Mouse (Mus musculus): ENCODE measurements at regions not wholly inside any gene's neighbourhood (a gene's known extent, or its start where the extent isn't known, plus 50 kb on each side); places are given as distances from the start of the nearest gene placed in this dataset.

DNA sequence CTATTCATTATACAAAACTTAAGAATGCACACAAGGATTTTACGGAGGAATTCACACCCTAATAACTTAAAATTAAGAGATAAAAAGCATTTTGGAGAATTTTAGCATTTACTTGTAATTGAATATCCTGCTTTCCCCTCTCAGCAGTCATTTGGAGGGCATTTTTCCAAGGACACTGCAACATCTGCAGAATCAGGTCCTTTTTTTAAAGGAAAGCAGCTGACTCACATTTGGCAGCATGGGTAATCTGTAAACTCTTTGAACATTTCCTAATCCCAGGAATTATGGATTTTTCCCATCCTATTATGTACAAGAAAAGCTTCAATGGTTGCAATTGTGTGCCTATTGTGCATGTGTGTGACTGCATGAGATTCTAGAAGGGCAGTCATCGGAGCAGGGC lies 112.0 kb downstream of the Gm19410 start:
- DNase-seq (ENCODE audit: low spot score in 2 of 2): no peak

DNA sequence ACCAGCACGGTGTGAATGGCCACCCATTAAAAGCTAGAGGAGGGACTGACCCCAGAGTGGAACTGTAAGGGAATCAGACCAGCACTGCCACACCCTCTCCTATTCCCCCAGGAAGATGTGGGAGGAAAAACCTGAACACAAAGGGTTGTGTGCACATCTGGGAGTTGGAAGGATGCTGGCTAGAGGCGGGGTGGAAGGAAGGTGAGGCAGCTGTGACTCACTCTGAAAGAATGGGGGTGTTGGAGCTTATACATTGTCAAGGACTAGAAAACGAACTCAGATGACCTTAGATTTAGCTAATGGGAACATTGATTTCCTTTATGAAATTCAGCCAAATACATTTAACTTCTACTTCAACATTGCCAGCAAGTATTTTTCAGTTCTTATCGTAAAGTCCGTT lies 116.2 kb downstream of the Gm19410 start:
- DNase-seq (ENCODE audit: low spot score in 2 of 2): no peak

DNA sequence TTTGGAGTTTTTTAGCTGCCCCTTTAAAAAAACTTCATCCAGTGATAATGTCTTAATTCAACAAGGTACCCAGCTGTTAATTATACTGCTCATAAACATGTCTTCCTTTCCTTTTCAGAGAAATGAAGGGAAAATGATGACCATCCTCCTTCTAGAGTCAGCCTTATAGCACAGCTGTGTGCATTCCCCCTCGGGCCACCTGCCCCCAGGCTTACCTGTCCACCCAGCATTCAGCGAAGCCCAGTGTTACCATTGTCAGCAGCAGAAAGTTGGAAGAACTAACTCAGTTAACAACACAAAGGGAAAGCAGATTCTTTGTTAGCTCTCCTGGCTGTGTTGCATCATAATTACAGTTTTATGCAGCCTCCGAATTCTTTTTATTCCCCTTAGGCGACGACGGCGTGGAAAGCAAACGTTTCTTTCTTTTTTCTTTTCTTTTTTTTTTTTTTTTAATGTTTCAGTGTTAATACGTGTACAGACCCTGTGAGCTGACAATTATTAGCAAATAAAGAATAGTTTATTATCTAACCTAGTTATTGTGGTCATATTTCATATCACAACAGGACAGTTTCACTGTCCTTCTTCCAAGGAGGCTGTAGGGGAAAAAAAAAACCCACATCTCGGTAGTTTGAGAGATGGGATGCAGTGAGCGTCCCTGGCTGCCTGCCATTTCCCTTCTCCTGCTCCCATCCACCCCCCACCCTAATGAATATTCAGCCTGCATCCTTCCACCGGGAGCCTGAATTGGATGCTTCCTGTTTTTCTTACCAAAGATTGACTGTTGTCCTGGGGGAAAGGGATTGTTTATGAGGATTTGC lies 117.3 kb downstream of the Gm19410 start:
- DNase-seq (ENCODE audit: low spot score in 2 of 2): no peak

DNA sequence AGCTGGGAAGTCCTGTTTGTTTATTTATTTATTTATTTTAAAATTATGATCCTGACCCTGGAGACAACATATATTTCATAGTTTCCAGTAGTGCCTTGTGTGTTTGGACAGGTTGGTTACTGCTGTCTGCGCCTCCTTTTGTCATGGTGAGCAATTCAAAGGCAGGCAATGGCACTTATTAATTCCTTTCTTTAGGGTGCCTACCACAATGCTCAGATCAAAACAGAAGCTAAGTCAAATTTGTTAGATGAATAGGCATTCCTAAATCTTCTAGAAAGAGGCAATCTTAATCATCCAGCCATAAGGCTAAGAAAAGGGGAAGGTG lies 117.8 kb downstream of the Gm19410 start:
- DNase-seq (ENCODE audit: low spot score in 2 of 2): no peak

DNA sequence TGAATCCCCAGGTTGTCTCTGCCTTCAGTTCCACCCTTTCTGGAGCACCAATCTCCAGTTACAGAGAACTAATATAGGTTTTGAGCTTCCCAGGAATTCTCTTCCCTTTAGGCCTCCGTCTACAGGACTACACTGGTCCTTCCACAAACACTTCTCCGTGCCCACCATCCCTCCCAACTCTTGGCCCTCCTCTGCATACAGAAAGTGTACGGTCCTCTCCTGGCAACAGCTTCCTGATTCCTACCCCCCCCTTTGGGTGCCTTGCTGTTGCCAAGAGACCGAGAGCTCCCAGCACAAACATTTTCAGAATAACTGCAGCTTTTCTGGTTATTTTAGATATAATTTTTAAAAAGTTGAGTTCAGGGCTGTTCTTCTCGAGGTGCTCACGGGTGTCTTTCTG lies 119.0 kb downstream of the Gm19410 start:
- no peak for DNase-seq (ENCODE audit: low spot score in 2 of 2)

DNA sequence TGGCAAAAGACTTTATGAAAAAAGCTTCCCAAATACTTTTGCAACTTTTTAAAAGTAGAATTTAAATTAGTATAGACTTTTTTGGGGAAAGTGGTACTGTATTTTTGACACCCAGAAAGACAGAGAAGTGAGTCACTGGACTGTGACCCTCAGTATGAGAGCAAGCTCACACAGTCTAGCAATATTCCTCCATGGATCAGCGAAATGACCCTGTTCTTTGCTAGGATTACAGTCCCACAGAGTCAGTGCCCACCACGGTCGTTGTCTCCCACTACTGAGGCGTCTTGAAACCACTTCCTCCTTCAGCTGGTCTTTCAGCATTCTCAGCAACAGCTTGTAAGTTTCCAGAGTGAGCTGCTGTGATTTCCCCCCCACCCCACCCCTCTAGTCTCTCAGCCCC lies 124.5 kb downstream of the Gm19410 start:
- no peak for DNase-seq (ENCODE audit: low spot score in 2 of 2)

DNA sequence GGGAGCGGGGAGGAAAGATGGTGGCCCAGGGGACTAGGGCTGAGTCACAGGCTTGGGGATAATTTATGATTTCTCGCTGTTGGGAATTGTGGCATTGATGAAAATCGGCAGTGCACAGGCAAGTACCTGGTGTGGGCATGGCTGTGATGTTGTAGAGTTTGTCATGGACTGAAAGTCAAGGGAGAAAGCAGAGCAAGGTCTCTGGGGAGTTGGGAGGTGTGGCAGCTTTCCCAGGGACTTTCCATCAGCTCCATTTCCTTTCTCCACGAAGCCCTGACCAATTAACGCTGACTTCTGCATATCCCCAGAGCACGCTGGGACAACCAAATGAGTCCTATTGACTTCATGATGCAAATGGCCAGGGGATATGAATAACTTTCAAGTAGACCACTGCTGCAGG lies 126.2 kb downstream of the Gm19410 start:
- DNase-seq (ENCODE audit: low spot score in 2 of 2): no peak

DNA sequence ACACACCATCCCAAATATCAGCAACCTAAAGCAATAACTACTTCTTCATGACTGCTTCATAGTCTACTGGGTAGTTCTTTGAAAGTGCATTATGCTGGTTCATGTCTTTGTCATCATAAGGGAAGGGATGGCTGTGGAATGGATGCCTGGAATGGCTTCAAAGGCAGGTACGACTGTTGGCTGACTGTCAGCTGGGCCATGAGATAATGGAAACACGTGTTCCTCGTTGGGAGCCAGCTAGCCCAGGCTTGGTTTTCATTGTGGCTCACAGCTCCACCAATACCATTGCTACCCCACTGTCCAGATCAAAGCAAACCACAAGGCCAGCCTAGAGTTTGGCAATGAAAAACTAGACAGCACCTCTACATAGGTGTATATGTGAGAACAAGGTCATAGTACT lies 132.9 kb downstream of the Gm19410 start:
- DNase-seq (ENCODE audit: low spot score in 2 of 2): no peak

DNA sequence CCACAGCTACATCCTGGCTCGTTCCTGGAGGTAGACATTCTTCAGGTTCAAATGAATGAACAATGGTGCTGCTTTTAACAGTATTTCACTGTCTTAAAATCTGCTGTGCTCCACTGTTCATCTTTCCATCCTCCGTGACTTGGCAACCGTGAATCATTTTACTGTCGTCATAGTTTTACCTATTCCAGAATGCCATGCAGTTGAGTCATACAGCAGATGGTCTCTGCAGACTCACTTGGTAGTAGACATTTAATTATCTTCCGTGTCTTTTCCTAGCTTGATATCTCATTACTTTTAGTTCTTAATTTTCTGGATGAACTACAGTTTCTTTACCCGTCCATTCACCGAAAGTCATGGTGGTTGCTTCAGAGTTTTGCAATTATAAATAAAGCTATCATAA lies 135.9 kb downstream of the Gm19410 start:
- DNase-seq (ENCODE audit: low spot score in 2 of 2): peak; percentile 56 to 69

DNA sequence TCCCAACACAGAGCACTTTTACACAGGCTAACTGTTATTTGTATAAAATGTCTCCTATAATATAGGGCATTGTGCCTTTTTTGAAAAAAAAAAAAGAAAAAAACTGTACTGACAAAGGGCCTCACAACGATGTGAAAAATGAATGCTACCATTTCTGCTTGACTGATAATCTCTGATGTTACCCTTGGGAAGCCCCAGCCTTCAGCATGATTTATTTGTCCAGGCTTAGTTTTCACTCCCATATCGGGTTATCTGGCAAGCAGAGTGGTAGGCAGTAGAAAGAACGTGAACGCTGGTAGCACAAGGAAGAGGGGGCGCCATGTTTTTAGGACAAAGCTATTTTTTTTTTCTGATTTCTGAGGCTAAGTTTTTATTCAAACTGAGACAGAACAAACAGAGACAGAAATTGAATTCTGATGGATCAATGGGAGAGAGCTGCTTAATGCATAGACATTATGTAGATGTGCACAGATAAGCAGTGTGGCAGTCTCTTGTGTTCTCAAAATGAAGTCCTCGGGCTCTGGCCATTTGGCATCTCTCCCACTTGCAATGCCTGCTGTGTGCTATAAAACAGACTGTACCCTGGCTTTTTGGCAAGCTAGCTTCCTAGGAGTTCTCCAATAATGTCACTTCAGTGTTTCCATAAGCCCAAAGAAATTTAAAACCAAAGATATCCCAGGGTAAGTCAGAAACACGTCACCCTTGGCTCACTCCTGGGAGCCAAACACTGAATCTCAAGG lies 139.3 kb downstream of the Gm19410 start:
- no peak for DNase-seq (ENCODE audit: low spot score in 2 of 2)

DNA sequence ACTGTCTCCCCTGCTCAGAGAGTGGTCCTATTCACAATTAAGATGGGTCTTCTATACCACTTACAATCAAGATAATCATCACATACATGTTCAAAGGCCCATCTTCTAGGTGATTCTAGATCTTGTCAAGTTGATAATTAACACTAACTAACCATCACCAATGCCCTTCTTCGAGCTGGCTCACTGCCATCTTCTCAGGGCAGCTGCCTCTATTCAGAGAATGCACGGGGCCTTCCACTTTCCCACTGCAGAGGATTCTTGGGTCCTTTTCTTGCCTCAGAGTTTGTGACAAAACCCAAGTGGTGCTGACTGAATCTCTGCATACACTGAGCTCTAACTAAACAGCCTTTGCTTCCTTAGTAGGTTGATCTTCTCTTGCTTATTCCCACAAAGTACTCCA lies 142.4 kb downstream of the Gm19410 start:
- DNase-seq (ENCODE audit: low spot score in 2 of 2): no peak

DNA sequence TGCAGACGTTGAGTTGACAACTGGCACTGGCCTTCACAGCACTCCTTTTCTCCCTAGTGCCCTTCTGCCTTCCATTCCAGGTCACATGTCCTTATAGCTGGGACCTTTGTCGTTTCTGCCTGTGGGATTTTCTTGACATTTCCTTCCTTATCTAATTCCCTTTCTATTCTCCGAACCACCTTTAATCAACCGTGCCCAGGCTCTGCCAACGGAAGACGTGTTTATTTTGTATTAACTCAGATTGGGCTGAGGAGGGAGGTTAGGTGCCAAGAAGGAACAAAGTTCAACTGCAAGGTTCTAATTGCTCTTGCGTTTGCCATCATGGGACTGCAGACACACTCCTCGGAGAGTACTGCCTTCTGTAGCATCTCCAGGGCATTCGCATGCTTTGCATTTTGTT lies 146.7 kb downstream of the Gm19410 start:
- no peak for DNase-seq (ENCODE audit: low spot score in 2 of 2)

DNA sequence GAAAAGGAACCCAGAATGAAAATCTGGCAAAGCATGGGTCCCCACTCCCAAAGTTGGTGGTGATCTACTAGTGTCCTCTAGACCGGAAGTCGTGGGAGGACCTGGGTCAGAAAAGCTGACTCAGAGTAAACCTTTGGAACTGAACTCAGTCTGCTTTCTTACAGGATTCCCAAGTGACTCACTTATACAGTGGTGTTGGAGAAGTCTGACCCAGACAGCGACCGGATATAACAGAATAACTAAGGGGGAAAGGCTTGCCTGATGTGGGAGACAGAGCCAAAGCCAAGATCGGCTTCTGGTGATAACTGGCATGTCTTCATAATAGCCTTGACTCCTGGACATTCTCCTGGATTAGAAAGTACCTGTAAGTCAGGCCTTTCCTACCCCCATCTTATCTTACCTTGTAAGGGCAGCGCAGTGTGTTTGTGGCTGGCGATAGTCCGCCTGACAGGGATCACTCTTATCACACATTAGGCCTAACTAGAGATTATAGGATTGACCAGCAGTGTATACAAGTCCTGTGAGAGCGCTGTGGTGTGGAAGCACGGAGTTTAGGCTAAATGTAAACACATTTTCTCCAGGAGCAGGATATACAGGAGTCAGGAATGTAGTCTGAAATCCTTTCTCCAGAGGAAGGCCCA lies 150.4 kb downstream of the Gm19410 start:
- no peak for DNase-seq (ENCODE audit: low spot score in 2 of 2)

DNA sequence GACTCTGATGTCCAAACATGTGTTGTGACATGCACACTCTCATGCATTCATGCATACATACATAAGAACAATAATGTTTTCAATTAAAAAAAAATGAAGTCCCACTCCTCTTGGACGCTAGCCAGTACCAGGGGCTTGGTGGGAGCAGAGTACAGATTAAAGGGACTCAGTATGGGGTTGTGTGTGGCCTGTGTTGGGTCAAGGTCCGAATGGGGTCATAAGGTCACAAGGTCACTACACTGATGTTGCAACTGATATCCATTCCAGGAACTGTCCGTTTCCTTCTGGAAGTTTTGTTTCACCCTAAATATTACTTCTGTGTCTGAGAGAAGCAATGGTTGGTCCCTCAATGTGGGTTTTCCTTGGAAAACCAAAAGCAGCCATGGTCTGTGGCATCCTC lies 152.0 kb downstream of the Gm19410 start:
- DNase-seq (ENCODE audit: low spot score in 2 of 2): no peak

DNA sequence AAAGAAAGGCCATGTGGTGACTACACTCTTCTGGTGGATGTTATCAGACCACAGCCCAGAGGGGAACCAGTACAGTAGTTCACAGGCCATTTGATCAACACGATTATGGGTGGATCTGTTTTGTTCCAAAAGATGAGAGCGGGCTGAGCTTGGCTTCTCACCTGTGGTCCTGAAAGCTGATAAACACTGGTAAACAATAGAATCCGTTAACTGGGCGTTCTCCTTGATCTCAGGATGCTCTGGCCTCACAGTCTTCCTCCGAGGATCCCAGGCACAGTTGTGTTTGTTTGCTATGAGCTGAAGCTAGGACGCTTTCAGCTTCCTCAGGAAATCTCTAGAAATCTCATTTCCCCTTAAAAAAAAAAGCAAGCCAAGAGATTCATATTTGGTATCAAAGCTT lies 153.9 kb downstream of the Gm19410 start:
- no peak for DNase-seq (ENCODE audit: low spot score in 2 of 2)

DNA sequence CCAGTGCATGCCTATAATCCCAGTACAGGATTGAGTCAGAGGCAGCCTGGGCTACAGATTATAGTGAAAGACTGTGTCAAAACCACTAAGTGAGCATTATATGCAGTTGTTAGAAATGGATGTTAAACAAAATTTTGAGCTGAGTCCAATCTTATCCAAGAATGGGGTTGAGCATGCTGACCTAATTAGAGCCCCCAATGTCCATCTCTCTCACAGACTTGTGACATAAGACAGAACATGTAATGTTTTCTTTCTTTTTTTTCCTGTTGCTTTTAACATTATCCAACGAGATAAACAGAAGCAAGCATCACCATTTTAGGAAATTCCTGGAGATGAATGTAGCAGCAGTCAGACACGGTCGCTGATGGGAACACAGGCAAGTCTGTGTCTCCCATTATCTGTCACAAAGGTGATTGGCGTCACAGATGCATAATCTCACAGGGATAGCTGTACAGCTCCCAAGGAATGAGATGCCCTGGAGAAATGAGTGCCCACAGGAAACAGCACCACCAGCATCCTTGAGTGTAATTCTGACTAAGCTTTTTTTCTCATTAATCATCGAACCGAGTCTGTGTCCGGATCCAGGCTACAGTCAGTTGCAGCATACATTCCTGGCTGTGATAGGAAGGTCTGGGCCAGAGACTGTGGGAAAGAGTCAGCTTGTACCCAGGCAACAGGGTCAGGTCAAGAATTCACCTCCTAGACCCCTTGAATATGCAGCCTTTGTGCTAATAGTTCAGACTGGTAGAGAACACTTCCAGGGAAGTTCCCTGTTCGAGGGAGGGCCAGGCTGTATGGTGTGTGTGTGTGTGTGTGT lies 154.5 kb downstream of the Gm19410 start:
- DNase-seq (ENCODE audit: low spot score in 2 of 2): no peak

DNA sequence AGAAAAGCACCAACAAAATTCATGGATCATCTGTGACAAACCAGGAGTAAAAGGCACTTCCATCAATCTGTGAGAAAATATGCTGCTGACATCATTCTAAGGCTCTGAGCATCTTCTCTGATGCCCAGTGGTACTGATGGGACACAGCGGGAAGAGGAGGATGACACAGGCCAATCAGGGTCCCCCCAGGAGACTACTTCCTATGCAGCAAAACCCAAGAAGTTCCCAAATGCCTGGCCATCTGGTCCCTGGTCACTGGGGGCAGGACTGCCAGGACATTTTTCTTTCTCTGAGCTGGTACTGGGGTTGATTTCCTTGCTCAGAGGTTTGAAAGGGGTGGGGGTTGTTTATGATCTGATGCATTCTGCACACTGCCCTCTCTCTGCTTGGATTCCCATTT lies 158.4 kb downstream of the Gm19410 start:
- no peak for DNase-seq (ENCODE audit: low spot score in 2 of 2)

DNA sequence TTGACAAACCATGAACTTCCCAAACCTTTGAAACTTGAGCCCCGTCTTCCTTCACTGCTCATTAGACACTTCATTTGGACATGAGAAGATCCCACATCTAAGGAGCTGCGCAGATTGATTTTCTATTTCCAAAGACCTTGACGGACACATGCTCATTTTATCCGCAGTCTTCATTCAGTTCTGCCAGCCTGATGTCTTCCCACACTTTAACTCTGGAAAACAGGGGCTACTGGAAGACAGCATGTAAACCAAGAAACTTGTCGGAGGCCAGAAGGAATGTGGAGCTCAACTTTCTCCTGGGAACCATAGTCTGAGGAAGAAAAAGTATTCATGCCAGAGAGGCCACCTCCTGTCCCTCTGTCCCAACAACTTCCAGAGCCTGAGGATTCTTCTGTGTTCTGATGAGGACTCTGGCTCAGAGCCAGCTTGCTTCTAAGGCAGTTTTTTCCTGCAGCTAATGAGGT lies 161.8 kb downstream of the Gm19410 start:
- DNase-seq (ENCODE audit: low spot score in 2 of 2): no peak

DNA sequence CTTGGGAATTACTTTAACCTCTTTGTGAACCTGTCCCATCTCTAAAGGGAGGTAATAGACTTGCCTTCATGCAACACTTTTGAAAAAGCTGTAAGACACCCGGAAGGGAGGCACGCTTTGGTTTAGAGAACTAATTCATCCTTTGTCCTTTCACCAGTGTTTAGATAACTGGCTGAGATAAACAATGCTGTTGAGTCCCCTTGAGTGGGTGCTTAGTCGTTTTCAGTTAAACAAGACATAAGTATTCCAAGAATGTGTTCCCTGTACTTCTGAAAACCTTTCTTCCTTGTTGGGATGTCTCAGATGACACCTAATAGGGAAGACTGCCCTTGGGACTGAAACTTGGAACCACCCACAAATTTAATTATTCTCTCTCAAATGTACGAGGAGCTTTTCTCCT lies 164.7 kb downstream of the Gm19410 start:
- no peak for DNase-seq (ENCODE audit: low spot score in 2 of 2)

DNA sequence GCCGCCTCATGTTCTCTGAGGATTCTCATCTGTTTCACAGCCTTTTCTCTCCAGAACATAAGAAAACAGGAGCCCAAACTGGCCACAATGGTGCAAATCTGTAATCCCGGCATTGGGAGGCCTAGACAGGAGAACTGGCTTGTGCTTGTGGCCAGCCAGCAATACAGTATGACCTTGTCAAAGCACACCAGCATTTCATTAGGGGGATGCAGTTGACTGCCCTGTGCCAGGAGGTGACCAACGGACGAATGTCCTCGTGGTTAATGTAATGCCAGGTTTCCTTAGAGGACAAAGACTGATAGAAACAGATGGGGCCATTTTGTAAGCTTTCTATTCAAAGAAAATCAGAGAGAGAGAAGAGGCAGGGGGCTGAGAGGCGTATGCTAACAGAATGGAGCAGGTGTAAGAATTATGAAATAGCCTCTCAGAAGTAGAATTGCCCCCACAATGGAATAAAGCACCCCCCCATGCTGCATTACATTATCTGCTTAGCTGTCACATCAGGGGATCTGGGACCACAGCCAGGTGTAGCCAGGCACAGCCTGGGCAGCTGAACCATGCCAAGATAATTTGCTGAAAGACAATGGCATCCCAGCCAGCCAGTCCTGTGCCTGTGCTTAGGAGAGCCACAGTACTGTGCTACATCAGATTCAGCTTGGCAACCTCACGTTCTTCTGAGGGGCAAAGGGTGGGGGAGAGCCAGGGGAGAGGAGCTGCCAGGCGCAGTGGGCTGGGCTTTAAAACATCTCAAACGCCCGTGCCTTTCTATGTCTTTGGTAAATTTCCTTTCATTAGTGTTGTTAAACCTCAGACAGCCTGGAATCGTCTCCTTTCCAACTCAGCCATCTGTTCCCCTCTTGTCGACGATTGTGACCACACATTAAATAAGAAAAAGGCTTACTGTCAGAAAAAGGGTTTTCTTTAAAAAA lies 167.9 kb downstream of the Gm19410 start:
- DNase-seq (ENCODE audit: low spot score in 2 of 2): peak; percentile 65 to 82
